Mouse (Mus musculus) adrenal gland, postnatal 14 days (tissue): Measurements from ENCODE around the gene Sgsm1. TPM values are rescaled to one million over a fixed set of nuclear protein-coding genes. Genes with fewer than 3 reads are reported as not detected.
A peak's percentile ranks its signal among the peaks of the same experiment; 100 is the strongest.
"Not testable (repeated sequence)": the region's sequence is repeated elsewhere in the genome, so short reads cannot be mapped to it uniquely, and the experiment has no call there.

ENCODE experiments used
- DNase-seq: peaks from one replicate; pipeline ENCODE4 v3.0.0; 2021; ENCODE audit warnings: mixed read lengths
- long read RNA-seq, 2 experiments: library from polyadenylated mRNA; stranded (forward); transcript quantifications; one replicate each; pipeline ENCODE4 v2.0.0; 2021
- total RNA-seq: library from RNA; stranded (reverse); gene quantifications from 2 replicates; pipeline ENCODE4 v1.2.3, GENCODE M21; 2021

Sgsm1 gene
- total RNA-seq, result 8.8 and 10.4 TPM in 2 replicates
- long read RNA-seq, experiment 1, full-length matches to known transcripts, result 7 of 14 reads
- long read RNA-seq, experiment 1, partial matches to known transcripts, result 7 of 14 reads
- long read RNA-seq, experiment 1, other reads (novel, unspliced or antisense), result 0 of 14 reads
- long read RNA-seq, experiment 2, full-length matches to known transcripts, result 6 of 10 reads
- long read RNA-seq, experiment 2, partial matches to known transcripts, result 0 of 10 reads
- long read RNA-seq, experiment 2, other reads (novel, unspliced or antisense), result 4 of 10 reads

- DNase-seq, result peak; percentile 85
Measured at GRCm38 (mm10) chr5:113310377-113311003, at the start of gene Sgsm1. Gene Sgsm1 (minus strand): TSS chr5:113310786.

GRCm38 (mm10) chr5:113358833-113359232, 48.2 kb upstream of the Sgsm1 start:
- DNase-seq, result peak; percentile 11

- DNase-seq, result no peak
Measured at GRCm38 (mm10) chr5:113357656-113358055, 47.1 kb upstream of the Sgsm1 start.

GRCm38 (mm10) chr5:113357186-113357585, 46.6 kb upstream of the Sgsm1 start, which contains the start of gene Aym1:
Gene Aym1 (plus strand): TSS chr5:113357294.
- DNase-seq, result no peak

- no peak for DNase-seq
Measured at GRCm38 (mm10) chr5:113354311-113354710, 43.7 kb upstream of the Sgsm1 start.

GRCm38 (mm10) chr5:113352636-113353035, 42.0 kb upstream of the Sgsm1 start:
- DNase-seq, result no peak

GRCm38 (mm10) chr5:113351768-113352167, 41.2 kb upstream of the Sgsm1 start:
- no peak for DNase-seq

- DNase-seq, result no peak
Measured at GRCm38 (mm10) chr5:113349810-113350209, 39.2 kb upstream of the Sgsm1 start.

- no peak for DNase-seq
Measured at GRCm38 (mm10) chr5:113349226-113349625, 38.6 kb upstream of the Sgsm1 start.

- DNase-seq, result peak; percentile 18
Measured at GRCm38 (mm10) chr5:113348597-113348996, 38.0 kb upstream of the Sgsm1 start.

GRCm38 (mm10) chr5:113347593-113347992, 37.0 kb upstream of the Sgsm1 start:
- no peak for DNase-seq

- DNase-seq, result not testable (repeated sequence)
Measured at GRCm38 (mm10) chr5:113346651-113347050, 36.1 kb upstream of the Sgsm1 start.

- DNase-seq, result no peak
Measured at GRCm38 (mm10) chr5:113345781-113346180, 35.2 kb upstream of the Sgsm1 start.

- DNase-seq, result no peak
Measured at GRCm38 (mm10) chr5:113344635-113345386, 34.2 kb upstream of the Sgsm1 start.

GRCm38 (mm10) chr5:113336281-113336680, 25.7 kb upstream of the Sgsm1 start:
- DNase-seq, result no peak

- DNase-seq, result no peak
Measured at GRCm38 (mm10) chr5:113335732-113336131, 25.1 kb upstream of the Sgsm1 start.

- DNase-seq, result no peak
Measured at GRCm38 (mm10) chr5:113334621-113335530, 24.3 kb upstream of the Sgsm1 start.

- no peak for DNase-seq
Measured at GRCm38 (mm10) chr5:113332899-113333298, 22.3 kb upstream of the Sgsm1 start.

- peak; percentile 27 for DNase-seq
Measured at GRCm38 (mm10) chr5:113332239-113332638, 21.7 kb upstream of the Sgsm1 start.

GRCm38 (mm10) chr5:113330202-113330601, 19.6 kb upstream of the Sgsm1 start:
- DNase-seq, result no peak

- no peak for DNase-seq
Measured at GRCm38 (mm10) chr5:113329463-113329862, 18.9 kb upstream of the Sgsm1 start.
